Mouse (Mus musculus) kidney, postnatal 36 days (tissue): ENCODE measurements around the gene 5830473C10Rik.
"Not testable (repeated sequence)": the region's sequence is repeated elsewhere in the genome, so short reads cannot be mapped to it uniquely, and the experiment has no call there.

Source experiments
- DNase-seq, 2 experiments: peaks; one replicate each; pipeline ENCODE4 v3.0.0; 2021 to 2022; ENCODE audit warnings: mixed read lengths in 2 of 2

The 5830473C10Rik gene

DNA sequence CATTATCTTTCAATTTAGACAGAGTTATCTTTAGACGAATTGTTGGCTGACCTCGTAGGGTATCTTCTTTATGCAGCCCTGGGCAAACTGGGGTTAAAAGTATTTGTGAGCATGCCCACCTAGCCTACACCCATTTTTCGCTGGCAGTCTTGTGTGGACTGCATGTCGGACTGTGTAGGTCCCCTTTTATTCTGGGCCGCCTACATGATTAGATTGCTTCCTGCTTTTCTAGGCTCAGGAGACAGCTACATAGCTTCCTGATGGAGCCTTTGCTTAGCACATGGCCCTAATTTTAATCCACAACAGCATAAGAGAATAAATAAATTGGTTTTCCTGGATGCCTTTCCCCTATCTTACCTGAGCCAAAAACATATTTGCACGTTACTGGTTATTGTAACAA is 35.2 kb downstream of the 5830473C10Rik start:
- DNase-seq = no peak

DNA sequence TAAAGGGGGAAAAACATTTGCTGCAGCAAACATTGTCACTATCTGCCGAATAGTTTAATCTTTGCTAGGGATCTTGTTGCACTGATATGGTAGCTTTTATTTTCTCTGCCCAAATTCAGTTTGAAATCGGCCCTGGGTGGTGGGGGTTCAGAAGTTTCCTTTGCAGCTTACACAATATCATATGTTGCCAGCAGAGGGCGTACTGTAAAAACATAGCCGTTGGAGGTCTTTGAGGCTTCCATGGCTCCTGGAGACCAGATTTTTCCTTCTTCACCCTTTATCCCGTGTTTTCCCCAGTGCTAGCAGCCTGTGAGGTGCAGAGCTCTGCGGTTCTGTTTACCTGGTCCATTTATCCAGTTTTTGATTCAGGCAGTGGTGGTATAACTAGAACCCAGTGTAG is 40.6 kb downstream of the 5830473C10Rik start:
- peak; percentile 41 to 74 for DNase-seq

DNA sequence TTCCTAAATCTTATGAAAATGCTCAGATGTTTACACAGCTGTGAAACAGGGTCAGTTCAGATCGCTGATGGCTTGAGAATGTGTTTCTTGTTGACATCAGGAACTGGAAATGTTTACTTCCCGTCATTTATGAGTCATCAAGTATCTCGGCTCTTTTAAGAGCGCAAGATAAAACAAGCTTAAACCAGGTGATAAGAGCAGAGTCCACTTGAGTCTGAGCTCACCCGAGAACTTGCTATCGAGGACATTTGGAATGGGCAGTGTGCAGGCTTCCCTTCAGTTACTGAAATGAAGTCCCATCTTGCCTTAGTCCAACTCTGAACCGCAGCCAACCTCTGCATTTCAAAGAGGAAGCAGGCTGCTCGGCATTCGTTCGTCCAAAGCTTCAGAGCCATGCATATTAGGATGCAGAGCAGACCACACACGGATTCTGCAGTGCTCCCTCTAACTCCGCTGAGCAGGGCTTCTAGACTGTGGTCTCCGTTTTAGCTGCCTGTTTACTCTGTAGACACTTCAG is 42.6 kb downstream of the 5830473C10Rik start:
- peak in 1 of 2 experiments; percentile 29 for DNase-seq

DNA sequence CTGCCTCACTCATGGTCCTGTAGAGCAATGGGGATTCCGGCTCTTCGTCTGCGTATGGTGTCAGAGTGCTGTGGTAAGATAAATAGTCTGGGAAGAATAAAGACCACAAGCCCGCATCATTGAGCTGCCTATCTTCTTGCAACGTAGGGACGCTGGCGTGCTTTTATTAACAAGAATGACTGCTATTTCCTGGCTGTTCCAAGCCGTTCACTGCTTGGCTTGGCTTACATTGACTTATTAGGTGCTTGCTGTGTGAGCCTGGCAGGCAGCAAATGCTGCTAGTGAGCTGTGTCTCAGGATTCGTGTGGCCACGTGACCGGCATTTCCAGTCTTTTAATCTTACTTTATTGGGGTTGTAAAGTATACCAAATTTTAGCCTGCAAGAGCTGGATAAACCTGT is 48.0 kb downstream of the 5830473C10Rik start:
- DNase-seq = no peak

DNA sequence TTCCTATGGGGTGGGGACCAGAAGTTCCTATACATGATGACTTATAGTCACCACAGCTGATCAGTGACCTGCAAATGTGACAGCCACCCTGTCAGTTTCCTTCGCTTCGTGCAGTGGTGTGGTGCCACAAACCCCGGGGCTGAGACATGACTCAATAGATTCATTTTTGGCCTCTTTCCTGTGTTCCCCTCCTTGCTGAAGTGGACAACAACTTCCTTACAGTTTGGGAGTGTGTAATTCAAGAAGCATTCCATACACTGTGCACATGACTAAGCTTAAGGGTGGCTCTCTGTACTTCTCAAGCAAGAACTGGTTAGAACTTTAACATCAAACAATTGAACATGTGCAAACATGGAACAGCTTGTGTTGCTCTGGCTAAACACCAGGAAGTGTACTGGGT is 50.5 kb downstream of the 5830473C10Rik start:
- DNase-seq = no peak

DNA sequence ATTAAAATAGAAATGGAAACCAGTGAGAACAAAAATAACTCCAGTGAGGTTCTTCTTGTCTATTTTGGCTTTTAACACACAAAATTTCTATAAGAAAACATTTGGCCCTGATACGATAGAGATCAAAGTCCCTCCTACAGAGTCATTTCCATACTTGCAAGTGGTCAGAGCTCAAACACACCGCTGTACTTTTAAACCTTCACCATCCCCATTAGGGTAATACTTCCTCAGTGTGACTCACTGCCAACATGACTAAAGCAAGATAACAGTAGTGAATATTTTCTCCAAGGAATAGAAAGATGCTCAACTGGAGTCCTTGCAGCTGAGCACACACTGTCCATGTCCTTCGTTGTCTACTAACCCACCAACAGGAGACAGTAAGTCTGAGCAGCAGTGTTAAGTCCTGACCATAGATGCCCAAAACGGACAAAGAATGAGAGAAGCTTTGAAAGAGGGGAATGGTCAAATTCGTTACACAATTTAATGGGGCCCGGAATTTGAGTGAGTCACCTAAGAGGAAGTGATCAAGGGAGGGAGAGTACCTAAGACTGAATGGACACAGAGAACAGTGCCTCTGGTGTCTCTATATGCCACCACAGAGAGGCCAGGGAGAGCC is 51.2 kb downstream of the 5830473C10Rik start:
- DNase-seq = no peak

DNA sequence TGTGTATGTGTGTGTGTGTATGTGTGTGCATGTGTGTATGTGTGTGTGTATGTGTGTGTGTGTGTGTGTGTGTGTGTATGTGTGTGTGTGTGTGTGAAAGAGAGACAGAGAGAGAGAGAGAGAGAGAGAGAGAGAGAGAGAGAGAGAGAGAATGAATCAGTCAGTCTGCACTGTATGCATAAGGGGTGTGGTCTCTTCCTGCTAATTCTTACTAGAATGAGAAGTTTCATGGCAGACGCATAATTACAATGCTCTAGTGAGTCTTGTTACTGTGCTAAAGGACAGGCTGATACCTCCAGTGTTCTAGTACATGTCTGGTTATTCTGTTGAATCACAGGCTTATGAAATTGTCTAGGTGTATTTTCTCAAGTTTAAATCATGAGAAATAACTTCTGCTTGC is 51.8 kb downstream of the 5830473C10Rik start:
- not testable (repeated sequence) for DNase-seq

DNA sequence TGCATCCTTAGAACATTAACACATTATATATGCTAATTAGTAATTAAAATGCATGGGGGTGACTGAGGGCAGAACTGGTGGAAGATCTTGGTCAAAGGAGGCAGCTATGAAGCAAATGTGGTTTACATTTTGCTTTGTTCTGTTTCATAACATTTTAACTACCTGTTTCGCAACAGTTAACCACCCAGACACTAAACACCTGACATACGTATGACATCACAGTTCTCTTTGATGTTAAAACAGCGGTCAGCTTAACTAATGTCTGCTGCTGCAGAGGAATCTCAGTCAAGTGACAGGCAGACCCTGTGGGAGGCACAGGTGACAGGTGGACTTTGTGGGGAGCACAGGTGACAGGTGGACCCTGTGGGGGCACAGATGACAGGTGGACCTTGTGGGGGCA is 57.0 kb downstream of the 5830473C10Rik start:
- no peak for DNase-seq

DNA sequence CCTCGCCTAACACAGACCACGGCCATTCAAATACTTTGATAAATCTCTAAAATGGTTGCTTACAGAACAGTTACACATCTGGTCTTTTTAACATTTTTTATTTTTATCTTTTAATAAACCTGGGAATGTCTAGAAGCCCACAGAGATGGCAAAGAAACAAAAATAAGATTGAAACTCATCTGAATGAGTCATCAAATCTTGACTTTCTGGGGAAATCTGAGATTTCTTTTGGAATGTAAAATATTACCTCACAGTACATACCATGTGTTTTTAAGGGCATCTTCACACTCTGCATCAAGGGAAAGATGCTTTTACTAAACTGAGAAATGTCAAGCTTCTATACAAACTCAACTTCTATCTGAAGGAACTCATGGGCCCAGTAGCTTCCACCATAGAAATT is 60.4 kb downstream of the 5830473C10Rik start:
- DNase-seq = no peak

DNA sequence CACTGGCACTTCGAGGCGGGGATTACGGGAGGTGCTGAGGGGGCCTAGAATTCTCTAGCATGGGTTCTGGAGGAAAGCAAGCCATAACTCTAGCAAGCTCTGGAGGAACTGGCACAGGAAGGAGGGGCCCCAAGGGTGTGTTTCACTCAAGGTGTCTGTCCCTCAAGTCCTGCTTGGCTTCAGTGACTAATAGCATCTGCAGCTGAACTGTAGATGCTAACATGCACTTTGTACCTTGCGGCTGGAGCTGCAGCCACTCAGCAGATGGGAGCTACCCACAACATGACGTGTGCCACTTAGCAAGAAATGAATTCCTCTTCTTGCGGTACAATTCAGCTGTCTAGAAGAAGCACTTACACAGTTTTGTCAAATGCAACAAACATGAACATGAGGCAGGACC is 60.8 kb downstream of the 5830473C10Rik start:
- no peak for DNase-seq

DNA sequence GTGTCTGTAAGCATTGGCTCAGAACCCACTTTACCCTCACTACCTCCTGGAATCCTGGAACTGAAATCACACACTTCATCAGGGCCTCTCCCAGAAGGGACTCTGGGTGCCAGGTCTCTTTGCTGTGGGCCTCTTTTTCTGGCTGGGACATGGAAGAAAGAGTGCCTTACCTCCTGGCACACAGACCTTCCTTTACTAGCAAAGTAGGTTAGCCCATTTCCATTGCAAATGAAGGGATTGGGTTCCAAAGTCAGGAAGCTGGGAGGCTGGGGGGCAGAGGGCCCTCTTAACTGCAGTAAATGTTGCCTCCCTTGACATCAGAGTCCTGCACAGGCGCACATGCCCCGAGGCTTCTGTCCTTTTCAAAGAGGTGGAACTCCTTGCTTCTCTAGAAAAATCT is 62.3 kb downstream of the 5830473C10Rik start:
- DNase-seq = peak; percentile 34 to 42

DNA sequence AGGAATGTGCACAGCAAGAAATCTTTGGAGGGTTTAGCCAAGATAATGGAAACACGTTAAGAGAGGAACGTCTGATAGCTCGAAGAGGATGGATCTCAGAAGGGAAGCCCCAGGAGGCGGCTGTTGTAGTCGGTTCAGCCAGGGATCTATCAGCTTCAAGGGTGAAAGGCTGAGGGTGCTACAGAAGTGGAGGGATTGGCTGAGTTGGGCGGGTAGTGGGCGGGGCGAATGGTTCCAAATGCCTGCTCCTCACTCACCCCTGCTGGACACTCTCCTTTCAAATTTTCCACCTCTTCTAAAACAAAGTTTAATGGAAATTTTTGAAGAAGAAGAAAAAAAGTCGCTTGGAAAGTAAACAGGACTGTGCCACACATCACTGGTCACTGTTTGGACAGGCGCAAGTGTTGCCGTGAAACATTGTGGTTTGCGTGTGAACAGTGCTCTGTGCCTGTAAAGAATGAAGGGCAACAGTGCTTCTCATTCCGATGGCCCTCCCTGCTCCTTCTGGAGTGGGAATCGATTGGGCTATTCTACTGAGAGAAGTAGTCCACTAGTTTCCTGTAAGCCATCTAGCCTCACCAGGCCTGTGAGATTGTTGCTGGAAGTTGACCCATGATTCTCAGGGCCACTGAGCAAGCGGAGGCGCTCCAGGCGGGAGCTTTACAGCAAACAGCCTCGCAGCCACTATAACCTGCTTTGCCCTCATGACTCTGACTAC is 64.0 kb downstream of the 5830473C10Rik start:
- DNase-seq = peak; percentile 41 to 62

DNA sequence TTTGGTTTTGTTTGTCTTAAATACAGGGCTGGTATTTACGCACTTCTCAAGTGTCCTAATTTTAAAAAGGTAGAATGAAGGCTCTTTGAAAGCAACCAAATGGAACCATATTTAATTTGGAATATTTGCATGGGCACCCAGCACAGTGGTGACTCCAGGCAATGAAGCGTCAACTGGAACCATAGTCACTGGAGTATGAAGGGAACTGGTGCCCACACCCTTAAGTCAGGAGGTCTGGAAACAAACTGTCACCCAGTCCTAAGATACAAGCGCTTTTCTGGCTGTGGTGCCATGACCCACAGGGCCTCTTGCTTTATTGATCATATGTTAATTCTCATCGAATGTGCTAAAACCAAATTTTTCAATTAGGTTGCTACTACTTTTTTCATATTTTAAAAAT is 66.5 kb downstream of the 5830473C10Rik start:
- DNase-seq = no peak

DNA sequence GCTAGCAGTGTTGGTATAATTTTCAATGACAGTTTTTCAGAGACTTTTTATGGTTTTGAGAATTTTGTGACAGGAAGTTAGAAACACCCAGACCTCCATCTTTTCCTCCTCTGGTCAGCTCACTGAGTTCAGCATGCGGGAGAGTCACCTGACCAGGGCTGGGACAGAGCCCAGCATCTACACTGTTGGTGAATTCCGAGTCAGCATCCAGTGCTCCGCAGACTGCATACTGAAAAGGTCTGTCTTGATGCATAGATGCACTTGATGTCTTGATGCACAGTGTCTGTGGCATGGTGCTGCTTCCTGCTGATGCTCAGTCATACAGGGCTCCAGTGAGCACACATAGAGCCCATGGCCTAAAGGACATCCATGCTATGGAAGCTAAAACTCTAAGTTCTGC is 67.1 kb downstream of the 5830473C10Rik start:
- no peak for DNase-seq

DNA sequence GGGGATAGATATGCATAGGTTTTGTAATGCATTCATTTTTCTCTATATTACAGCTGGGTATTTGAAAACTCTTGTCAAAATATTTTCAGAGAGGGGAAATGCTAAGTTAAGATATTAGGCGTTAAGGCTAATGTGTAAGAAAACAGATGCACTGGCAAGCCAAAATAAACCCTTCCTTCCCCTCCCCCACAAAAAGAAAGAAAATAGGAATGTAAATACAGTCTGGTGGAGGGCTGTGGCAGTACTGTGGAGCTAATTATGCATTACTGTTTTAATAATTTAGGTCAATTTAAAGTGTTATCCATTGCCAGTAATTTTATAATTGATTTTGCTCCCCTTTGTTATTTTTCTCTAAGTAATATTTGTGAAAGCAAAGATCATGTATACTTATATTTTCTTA is 67.6 kb downstream of the 5830473C10Rik start:
- DNase-seq = no peak

DNA sequence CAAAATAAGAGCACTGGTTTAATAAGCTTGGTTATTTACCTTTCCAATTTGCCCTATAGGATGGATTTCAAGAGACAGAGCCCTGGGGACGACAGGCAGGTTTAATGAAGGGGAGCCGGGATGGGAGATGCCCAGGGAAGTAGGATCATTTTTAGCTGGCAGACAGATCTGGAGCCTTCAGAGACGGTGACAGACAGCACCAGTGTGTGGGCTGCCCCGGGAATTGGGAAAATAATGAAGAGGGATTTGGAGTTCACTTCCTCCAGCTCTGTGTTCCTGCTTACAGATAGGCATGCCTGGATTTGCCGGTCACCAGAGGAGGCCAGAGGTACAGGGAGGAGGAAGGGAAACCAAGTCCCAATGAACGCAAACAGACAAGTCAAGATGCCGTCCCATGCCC is 74.0 kb downstream of the 5830473C10Rik start:
- DNase-seq = no peak

DNA sequence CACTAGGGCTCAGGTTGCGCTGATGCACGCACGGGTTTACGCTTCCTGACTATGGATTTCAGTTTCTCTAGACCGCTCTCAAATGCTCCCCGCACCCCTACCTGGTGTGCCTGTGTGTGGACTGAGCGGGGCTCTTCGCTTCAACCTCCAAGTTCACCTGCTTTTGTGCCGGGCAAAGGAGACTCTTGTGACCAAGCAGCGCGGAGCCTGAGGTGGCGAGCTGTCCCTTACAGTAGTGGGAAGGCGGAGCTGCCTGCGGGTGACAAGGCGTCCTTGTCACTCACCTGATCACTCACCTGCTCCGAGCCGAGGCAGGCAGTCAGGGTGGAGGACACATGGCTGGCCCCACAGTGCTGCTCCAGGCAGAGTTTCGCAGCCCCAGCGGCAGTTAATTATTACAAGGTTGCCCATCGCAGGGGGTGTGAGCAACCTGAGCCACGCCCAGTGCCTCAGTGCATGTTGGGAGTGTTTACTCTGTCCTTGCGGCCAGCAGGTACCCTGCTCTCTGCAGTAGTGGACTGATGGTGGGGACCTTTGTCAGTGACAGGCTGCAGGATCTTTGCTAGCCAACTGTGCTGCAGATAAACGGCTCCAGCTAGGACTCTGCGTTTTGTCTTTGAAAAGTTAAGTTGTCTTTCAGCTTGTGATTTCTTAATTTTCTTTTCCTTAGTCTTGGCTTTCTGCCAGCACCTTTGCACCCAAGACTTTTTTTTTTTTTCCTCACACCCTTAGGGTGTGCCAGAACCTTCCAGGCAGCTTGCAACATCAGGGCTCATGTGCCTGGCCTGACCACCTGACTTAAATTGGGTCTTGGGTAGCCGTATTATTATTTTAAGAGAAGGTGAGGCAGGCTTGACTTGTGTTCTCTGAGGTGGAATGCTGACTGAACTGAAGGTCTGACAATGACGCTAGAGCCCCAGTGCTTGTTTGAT is 79.6 kb downstream of the 5830473C10Rik start, which contains the start of gene Rassf6:
TSS of gene Rassf6 (minus strand) at position 372 of the 932 bp plus-strand sequence.
- DNase-seq = peak; percentile 92 to 95

DNA sequence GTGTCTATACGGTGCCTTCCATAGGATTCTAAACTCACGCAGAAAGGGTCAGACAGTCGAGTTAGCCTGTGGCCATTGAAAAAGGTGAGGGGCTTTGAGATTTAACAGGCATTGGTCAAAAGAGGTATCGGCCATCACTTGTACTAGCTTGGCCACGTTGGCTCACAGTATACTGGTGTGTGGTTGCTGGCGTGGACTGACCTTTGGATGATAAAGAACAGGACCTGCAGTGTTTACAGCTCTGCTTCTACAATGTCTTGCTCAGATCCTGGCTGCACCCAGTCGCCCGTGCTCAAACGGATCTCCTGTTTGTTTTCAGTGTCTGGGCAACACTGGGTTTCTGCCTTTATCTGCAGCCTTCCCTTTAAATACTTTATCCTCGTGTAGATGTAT is 80.3 kb downstream of the 5830473C10Rik start:
- peak in 1 of 2 experiments; percentile 19 for DNase-seq

DNA sequence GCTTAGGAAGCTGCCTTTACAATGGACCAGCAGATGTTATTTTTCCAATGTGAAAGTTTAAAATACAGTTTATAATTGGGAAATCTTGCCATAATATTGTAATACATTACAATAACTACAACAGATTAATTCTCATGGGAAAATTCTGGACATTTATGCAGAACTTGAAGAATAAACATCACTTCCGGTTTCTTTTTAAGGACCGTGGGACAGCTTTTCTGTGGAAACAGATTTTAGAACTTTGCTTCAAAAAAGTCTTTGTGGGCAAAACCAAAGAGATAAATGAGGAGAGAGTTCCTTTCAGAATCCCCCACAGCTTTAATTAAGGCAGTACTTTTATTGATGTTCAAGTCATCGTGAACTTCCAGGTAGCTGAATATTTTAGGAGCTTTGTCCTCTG is 84.7 kb downstream of the 5830473C10Rik start:
- DNase-seq = no peak

DNA sequence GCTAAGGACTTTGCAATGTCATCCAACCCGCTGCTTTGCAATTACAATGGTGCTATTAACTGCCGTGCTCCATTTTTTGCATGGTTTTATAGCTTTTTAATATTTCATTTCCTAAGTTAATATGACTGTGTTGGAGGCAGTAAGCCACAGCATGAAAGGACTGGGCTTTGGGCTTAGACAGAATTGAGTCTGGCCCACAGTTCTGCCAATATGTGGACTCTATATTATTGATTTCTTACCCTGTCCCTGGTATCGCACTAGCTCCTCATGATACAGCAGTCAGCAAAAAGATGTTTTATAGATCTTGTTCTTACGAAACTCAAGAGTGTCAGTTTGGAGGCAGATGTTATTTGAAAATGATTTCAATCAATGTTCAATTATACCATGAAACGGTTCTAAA is 85.5 kb downstream of the 5830473C10Rik start:
- no peak for DNase-seq
